Mouse (Mus musculus) heart, embryonic 16.5 days (tissue): ENCODE measurements around the gene Lamtor5. TPM values are rescaled to one million over a fixed set of nuclear protein-coding genes. Genes with fewer than 3 reads are reported as not detected.

ENCODE experiments used
- ATAC-seq: fragments of 200-750 bp; cut with Nextera tagmentation; replicated peaks from 2 replicates; pipeline ENCODE4 v1.8.0; 2017; ENCODE audit warnings: moderate number of reproducible peaks; ENCODE audit not compliant: insufficient read depth, low FRiP score; ENCODE audit errors: extremely low read depth
- H3K27ac ChIP-seq: fragments of 300-500 bp; sonication (generic); 2 replicates; pipeline ENCODE4 v1.5.1; 2014; ENCODE audit warnings: mild to moderate bottlenecking, low read length, control low read depth, moderate library complexity
- H3K27me3 ChIP-seq: fragments of 300-500 bp; sonication (generic); 2 replicates; pipeline ENCODE4 v1.6.1; 2014; ENCODE audit warnings: low read length, mixed read lengths; ENCODE audit not compliant: control insufficient read depth, insufficient read depth
- H3K36me3 ChIP-seq: fragments of 300-500 bp; sonication (generic); 2 replicates; pipeline ENCODE4 v1.6.1; 2014; ENCODE audit not compliant: control insufficient read depth, insufficient read depth
- H3K4me1 ChIP-seq: fragments of 300-500 bp; sonication (generic); 2 replicates; pipeline ENCODE4 v1.6.1; 2014; ENCODE audit warnings: low read length, mixed read lengths; ENCODE audit not compliant: control insufficient read depth, insufficient read depth
- H3K4me2 ChIP-seq: fragments of 300-500 bp; sonication (generic); 2 replicates; pipeline ENCODE4 v1.6.1; 2014; ENCODE audit warnings: low read depth, mild to moderate bottlenecking, control low read depth, low read length
- H3K4me3 ChIP-seq: fragments of 300-500 bp; sonication (generic); 2 replicates; pipeline ENCODE4 v1.5.1; 2014; ENCODE audit warnings: mild to moderate bottlenecking, control low read depth, low read length
- H3K9ac ChIP-seq: fragments of 300-500 bp; sonication (generic); 2 replicates; pipeline ENCODE4 v1.6.1; 2014; ENCODE audit warnings: low read length, control low read depth
- H3K9me3 ChIP-seq: fragments of 300-500 bp; sonication (generic); replicated peaks from 2 replicates; pipeline ENCODE4 v1.6.1; 2016; ENCODE audit warnings: low read length; ENCODE audit not compliant: control insufficient read depth
- WGBS: fragments of 180-500 bp; shearing (Covaris S2); extraction: QIAGEN DNeasy Blood & Tissue Kit; methylation state at CpG from one replicate; pipeline ENCODE4 v1.1.7; 2014; 5-methylcytosine and 5-hydroxymethylcytosine counted together
- polyA plus RNA-seq: library from polyadenylated mRNA; unstranded; fragments of >200 nt; fragmentation: Nextera tagmentation; extraction: Ambion mirVana; gene quantifications from 2 replicates; pipeline ENCODE4 v1.2.1, GENCODE M21; 2015

The Lamtor5 gene
- polyA plus RNA-seq: 169 and 172 TPM in 2 replicates

DNA sequence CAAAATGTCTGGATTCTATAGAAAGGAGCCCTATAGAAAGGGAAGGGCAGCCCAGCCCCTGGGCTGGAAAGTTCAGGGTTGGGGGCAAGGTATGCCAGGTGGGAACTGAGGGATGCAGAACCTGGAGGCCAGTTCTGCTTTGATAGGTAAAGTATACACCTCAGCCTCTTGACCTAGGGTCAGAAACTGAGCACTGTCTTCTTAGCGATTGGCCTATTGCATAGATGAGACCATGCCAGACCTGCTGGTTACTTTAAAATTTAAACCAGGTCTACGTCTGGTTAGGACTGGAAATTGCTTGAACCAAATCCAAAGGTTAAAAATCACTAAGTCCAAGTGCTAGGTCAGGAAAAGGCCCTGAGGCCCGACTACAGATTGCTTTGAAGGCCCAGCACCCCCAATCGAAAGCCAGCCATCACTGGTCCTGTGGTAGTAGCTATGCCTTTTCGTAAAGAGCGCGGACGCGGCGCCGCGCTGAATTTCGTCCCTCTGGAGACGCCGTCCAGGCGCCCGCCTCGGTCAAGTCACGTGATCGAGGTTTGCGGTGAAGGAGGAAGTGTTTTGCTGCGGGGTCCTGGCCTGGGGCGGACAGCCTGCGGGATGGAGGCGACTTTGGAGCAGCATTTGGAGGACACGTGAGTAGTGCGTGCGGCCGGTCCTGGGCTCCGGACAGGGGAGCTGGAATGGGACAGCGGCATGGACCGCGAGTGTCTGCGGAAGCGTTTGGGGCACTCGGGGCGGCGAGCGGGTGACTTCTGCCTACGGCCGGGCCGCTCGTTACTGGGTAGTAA lies at the start of gene Lamtor5:
TSS of gene Lamtor5 (plus strand) at position 380 of the 791 bp plus-strand sequence.
- H3K27me3 ChIP-seq: no peaks in the 10 kb centered on the region
- H3K36me3 ChIP-seq: peaks cover 9% of the 10 kb centered on the region
- H3K4me3 ChIP-seq: peak within 1 kb of the TSS; percentile 80
- no peak within 1 kb of the TSS for H3K27ac ChIP-seq
- peak; percentile 83 for ATAC-seq
- peak within 1 kb of the TSS; percentile 78 for H3K9ac ChIP-seq
- 3% methylated on average over 43 of the region's 43 CpGs for WGBS
- H3K9me3 ChIP-seq: peaks cover 3% of the 10 kb centered on the region; the same call in 1 of the 2 replicates
- H3K4me1 ChIP-seq: peaks cover 10% of the 10 kb centered on the region
- H3K4me2 ChIP-seq: peak within 1 kb of the TSS; percentile 78

DNA sequence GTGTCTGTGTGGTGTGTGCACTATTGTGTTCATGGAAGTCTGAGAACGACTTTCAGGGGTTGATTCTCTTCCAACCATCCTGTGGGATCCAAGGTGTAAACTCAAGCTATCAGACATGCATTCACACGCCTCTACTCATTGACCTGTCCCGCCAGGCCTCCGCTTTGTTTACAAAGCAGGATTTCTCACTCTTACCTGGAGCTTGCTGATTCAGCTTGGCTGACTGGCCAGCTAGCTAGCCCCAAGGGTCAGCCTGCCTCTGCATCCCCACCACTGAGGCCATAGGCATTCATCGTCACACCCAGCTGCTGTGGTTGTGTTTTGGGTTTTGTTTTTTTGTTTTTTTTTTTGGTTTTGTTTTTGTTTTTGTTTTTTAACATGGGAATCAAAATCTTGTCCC lies 49.4 kb upstream of the Lamtor5 start:
- Histone ChIP-seq H3K4me3 (no peak overlapping the region), H3K27ac (no peak overlapping the region), H3K36me3 (no peaks in the 10 kb centered on the region), H3K27me3 (0 out of 2 replicates have a peak, but pooled peaks cover 2% of the 10 kb centered on the region), H3K9me3 (no peaks in the 10 kb centered on the region; the same call in 1 of the 2 replicates), H3K9ac (no peak overlapping the region), H3K4me1 (peaks cover 4% of the 10 kb centered on the region; the same call in 1 of the 2 replicates), H3K4me2 (no peak overlapping the region)
- 70% methylated on average over 5 of the region's 5 CpGs for WGBS
- ATAC-seq: no peak

DNA sequence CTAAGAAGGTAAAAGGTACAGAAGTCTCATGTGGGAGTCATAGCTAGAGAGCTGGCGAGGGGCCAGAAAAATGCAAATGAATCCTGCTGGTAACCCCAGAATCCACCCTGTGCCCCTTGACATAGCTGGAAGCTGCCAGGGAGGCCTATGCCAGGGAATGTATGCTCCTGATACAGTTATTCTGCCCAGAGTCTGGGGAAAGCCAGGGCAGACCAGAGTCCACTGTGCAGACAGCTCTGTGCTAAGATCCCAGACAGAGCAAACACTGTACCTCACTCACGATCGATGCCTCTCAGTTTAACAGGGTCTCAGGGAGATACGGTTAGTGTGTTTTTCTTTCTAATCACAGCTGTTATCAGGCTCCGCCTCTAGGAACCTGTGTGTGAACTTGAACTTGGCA lies 48.8 kb upstream of the Lamtor5 start:
- 38% methylated on average over 5 of the region's 5 CpGs for WGBS
- Histone ChIP-seq H3K4me2 (no peak overlapping the region), H3K36me3 (no peaks in the 10 kb centered on the region), H3K27me3 (0 out of 2 replicates have a peak, but pooled peaks cover 2% of the 10 kb centered on the region), H3K9me3 (no peaks in the 10 kb centered on the region), H3K4me3 (no peak overlapping the region), H3K9ac (no peak overlapping the region), H3K4me1 (peaks cover 4% of the 10 kb centered on the region; the same call in 1 of the 2 replicates), H3K27ac (0 out of 2 replicates have a peak overlapping the region, but pooled peaks have one; percentile 5)
- no peak for ATAC-seq

DNA sequence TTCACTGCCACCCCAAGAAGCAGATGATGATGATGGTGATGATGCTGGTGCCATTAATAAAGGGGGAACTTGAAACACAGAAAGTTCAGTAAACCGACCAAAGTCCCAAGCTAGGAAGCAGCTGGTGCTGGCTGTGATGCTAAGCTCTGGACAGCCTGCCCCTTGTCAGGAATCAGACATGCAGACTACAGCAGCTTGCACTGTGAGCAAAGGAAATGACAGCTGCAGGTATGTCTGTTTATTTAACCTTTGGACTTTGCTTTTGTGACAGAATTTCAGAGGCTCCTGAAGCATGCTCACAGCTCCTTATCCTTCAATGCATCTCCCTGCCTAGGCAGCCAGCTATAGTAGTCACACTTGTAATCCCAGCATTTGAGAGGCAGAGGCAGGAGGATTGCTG lies 48.1 kb upstream of the Lamtor5 start, which contains the start of gene A630076J17Rik:
TSS of gene A630076J17Rik (plus strand) at position 88 of the 400 bp plus-strand sequence.
- H3K27ac ChIP-seq: 0 out of 2 replicates have a peak within 1 kb of the TSS, but pooled peaks have one; percentile 5
- H3K4me1 ChIP-seq: peaks cover 4% of the 10 kb centered on the region; the same call in 1 of the 2 replicates
- no peak within 1 kb of the TSS for H3K9ac ChIP-seq
- H3K9me3 ChIP-seq: no peaks in the 10 kb centered on the region
- H3K4me2 ChIP-seq: no peak within 1 kb of the TSS
- ATAC-seq: no peak
- no peaks in the 10 kb centered on the region for H3K36me3 ChIP-seq
- WGBS: 28% methylated on average over 1 of the region's 1 CpGs
- H3K4me3 ChIP-seq: no peak within 1 kb of the TSS
- 0 out of 2 replicates have a peak, but pooled peaks cover 2% of the 10 kb centered on the region for H3K27me3 ChIP-seq

DNA sequence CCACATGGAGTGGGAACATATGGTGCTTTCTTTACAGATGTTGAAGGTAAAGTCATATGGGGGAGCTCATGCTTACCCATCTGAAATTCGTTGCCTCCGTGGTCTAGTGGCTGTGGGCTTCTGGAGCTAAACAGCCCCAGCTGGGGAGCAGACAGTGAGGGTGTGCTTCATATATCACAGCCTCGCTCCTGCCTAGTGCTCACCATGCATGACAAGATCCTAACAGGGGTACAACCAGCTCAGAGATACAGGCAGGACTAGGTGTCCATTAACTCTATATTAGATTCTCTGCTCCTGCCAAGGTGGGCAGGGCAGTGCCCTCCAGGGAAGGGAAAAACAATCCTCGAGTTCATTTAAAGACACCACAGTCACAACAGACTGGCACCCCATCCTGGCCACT lies 47.5 kb upstream of the Lamtor5 start:
- Histone ChIP-seq H3K9me3 (no peaks in the 10 kb centered on the region), H3K27ac (no peak overlapping the region)
- WGBS: 53% methylated on average over 4 of the region's 4 CpGs

DNA sequence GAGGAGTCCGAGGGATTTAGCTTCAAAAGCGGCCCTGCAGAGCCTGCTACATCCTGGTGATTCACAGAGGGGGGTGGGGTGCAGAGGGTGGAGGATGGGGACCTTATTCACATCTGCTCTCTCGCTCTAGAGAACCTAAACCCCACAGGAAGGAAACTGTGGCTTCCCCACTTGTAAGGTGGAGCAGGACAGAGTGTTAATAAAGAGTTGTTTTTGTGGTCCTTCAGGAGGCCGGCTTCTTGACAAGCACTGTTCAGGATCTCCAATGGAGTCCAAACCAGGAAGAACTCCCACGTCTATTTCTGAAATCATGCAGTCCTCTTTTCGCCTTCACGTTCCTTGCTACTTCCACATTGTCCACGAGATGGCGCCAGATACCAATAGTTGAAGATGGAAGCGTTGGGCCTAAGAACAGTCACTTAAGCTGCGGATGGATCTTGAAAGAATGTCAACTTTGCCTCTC lies 45.3 kb upstream of the Lamtor5 start:
- Histone ChIP-seq H3K9me3 (no peaks in the 10 kb centered on the region), H3K4me1 (peaks cover 4% of the 10 kb centered on the region; the same call in 1 of the 2 replicates), H3K4me2 (peak overlapping the region; percentile 40), H3K27ac (no peak overlapping the region), H3K9ac (no peak overlapping the region), H3K4me3 (no peak overlapping the region), H3K27me3 (0 out of 2 replicates have a peak, but pooled peaks cover 2% of the 10 kb centered on the region), H3K36me3 (no peaks in the 10 kb centered on the region)
- no peak for ATAC-seq
- 8% methylated on average over 11 of the region's 11 CpGs for WGBS

More for the DNA sequence above, 47.5 kb upstream of the Lamtor5 start:
- Histone ChIP-seq H3K9ac (no peak overlapping the region), H3K4me2 (no peak overlapping the region), H3K36me3 (no peaks in the 10 kb centered on the region), H3K27me3 (0 out of 2 replicates have a peak, but pooled peaks cover 2% of the 10 kb centered on the region), H3K4me1 (peaks cover 4% of the 10 kb centered on the region; the same call in 1 of the 2 replicates), H3K4me3 (no peak overlapping the region)
- ATAC-seq: no peak

DNA sequence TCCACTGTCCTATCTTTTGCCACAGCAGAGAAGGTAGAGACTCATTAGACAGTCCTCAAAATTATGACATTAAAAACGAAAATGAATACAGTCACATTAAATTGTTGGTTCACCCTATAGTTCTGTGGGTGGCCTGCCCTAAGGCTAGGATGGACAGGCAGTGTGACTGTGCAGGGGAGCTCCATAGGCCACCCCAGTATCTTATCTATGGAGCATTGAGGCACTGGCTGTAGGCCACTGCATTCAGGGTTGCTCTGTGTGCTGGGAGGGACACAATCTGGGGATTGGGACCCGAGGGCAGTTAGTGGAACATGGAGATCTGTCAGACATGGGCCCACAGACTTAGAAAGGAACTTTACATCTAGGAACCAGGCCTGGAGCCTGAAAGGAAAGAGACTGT lies 44.7 kb upstream of the Lamtor5 start:
- H3K9ac ChIP-seq: no peak overlapping the region
- no peak overlapping the region for H3K4me2 ChIP-seq
- H3K4me1 ChIP-seq: peaks cover 4% of the 10 kb centered on the region; the same call in 1 of the 2 replicates
- no peaks in the 10 kb centered on the region for H3K36me3 ChIP-seq
- H3K9me3 ChIP-seq: no peaks in the 10 kb centered on the region
- 26% methylated on average over 2 of the region's 2 CpGs for WGBS
- no peak overlapping the region for H3K27ac ChIP-seq
- 0 out of 2 replicates have a peak, but pooled peaks cover 2% of the 10 kb centered on the region for H3K27me3 ChIP-seq
- no peak for ATAC-seq
- no peak overlapping the region for H3K4me3 ChIP-seq

DNA sequence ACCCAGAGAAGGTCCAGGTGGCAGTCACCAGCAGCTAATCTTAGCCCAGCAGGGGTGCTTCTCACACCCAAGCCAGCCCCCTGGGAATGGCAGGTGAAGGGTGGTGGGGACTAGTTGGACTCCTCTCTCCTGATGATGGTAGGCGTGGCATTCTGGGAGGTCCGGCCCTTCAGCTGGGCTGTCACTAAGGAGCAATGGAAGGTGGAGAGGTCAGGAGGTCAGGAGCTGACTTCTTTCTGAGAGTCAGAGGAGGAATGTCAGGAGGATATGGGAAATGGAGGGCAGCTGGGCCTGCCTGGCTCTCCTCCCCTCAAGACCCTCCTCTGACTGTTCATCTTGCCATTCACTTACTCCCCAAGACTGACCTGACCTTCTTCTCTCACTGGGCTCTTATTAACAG lies 40.6 kb upstream of the Lamtor5 start:
- ATAC-seq: no peak
- H3K27ac ChIP-seq: no peak overlapping the region
- 55% methylated on average over 2 of the region's 2 CpGs for WGBS

DNA sequence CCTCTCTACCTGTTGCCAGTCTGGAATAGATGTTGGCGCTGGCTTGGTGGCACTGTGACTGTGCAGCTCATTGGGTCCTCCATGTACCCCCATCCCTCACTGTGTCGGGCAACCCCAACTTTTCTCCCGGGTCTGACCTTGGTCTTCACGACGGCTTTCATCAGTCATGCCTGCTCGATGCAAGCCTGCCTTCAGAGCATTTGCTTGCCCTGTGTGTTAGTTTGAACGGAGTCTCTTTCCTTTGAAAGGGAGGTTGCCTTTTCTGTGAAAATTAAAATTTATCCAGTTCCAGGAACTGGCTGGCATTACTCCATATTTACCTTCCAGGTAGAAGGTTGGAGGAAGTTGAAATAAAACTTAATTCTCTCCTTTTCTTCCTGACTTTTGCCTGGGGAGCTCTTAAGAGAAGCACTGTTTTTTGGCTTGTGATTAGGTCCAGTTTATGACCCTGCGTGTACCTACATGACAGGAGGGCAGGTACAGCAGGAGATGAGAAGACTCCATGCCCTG lies 40.1 kb upstream of the Lamtor5 start:
- no peak overlapping the region for H3K9ac ChIP-seq
- no peak for ATAC-seq
- WGBS: 86% methylated on average over 8 of the region's 8 CpGs
- no peak overlapping the region for H3K27ac ChIP-seq
- no peak overlapping the region for H3K4me3 ChIP-seq
- no peak overlapping the region for H3K4me2 ChIP-seq
- H3K27me3 ChIP-seq: no peaks in the 10 kb centered on the region
- no peaks in the 10 kb centered on the region for H3K4me1 ChIP-seq
- H3K9me3 ChIP-seq: no peaks in the 10 kb centered on the region
- H3K36me3 ChIP-seq: no peaks in the 10 kb centered on the region

More for the DNA sequence above, 40.6 kb upstream of the Lamtor5 start:
- Histone ChIP-seq H3K9me3 (no peaks in the 10 kb centered on the region), H3K4me1 (no peaks in the 10 kb centered on the region), H3K27me3 (no peaks in the 10 kb centered on the region), H3K36me3 (no peaks in the 10 kb centered on the region), H3K9ac (no peak overlapping the region), H3K4me2 (no peak overlapping the region), H3K4me3 (no peak overlapping the region)
